Mouse (Mus musculus) subcutaneous adipose tissue, adult 2 months (tissue): ENCODE measurements around the gene Dst. TPM values are rescaled to one million over a fixed set of nuclear protein-coding genes. Genes with fewer than 3 reads are reported as not detected.

Experiments
- polyA plus RNA-seq: library from polyadenylated mRNA; depleted of rRNA; stranded (reverse); fragments of >200 nt; gene quantifications from 2 replicates; pipeline ENCODE4 v1.2.3, GENCODE M21; 2012; ENCODE audit warnings: low replicate concordance; rRNA removed

Dst gene
- 75.1 and 80.0 TPM in 2 replicates for polyA plus RNA-seq

DNA sequence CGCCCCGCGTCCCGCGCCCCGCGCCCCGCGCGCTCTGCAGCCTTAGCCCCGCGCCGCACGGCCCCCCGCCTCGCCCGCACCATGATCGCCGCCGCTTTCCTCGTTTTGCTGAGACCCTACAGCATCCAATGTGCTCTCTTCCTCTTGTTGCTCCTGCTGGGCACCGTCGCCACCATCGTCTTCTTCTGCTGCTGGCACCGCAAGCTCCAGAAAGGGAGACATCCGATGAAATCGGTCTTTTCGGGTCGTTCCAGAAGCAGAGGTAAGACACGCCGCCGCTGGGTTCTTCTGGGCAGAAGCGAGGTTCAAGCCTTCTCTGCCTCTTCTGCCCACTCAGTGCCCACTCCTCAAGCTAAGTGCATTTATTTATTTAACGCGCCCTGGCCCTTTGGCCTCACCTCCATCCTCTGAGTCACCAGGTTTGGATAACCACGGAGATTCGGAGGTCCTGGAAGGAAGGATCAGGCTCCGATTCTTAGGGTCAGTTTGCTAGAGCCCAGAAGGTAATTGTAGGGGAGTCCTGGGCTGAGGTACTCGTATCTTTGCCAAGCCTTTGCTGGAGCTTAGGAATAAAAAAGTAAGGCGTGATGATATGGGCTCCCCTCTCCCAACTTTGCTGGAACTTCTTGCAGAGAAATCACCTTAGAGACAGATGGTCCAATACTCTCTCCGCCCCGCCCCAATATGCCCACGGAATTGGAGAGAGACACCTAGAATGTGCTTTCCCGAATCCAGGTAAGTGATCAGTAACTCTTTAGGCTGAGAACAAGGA is at the start of gene Dst:
TSS of gene Dst (plus strand) at position 35 of the 772 bp plus-strand sequence.

DNA sequence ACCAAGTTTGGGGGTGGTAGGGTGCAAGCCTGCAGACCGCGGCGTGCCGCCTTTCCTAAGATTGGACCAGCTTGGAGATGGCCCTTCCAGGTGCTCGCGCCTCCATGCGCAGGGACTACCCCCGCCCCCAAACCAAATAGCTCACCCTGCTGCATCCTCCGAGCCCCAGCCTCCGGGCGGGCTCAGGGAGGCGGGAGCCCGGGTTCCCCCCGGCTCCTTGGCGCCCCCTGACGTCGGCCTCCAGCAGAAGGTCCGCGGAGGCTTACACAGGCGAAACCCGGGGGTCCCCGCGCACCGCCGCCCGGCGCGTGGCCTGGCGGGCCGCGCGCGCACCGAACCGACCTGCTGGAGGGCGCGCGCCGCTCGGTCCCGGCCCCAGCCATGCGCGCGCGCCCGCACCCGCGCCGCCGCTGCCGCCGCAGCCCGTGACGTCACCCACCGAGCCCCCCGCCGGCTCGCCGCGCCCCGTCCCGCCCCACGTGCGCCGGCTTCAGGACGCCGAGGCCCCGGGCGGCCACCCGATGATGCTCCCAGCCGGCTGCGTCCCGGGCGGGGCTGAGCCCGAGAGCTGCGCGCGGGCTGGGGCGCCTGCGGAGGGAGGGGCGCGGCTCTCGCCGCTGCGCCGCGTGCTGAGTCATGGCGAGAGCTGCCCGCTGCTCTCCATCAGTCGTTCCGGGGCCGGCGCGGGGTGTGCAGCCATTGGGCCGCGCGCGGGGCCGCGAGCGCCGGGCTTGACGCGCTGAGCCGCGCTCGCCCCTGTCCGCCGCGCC is 419 bp upstream of the Dst start, which contains the start of gene Bend6:
TSS of gene Bend6 (minus strand) at position 396 of the 770 bp plus-strand sequence.

Other genes starting within 250 kb of the Dst start
- gene Prim2, start 238.4 kb upstream of the Dst start, polyA plus RNA-seq = 4.6 and 8.7 TPM in 2 replicates
- gene Rab23, start 188.3 kb upstream of the Dst start, polyA plus RNA-seq = 9.1 and 28.4 TPM in 2 replicates
- gene Bag2, start 150.4 kb upstream of the Dst start, polyA plus RNA-seq = 9.4 and 41.4 TPM in 2 replicates
- 5.1 and 11.0 TPM in 2 replicates for gene Zfp451, start 93.6 kb upstream of the Dst start, polyA plus RNA-seq
- gene Bend6, start 409 bp upstream of the Dst start, polyA plus RNA-seq = 0.99 and 2.0 TPM in 2 replicates